Mouse (Mus musculus): ENCODE data around the gene Vstm5. TPM values are rescaled to one million over a fixed set of nuclear protein-coding genes. Genes with fewer than 3 reads are reported as not detected.

The Vstm5 gene
- total RNA-seq (2021), result under 1 TPM; 0.43 to 0.53 TPM
- long read RNA-seq, experiment 1, result 0 reads
- long read RNA-seq, experiment 2, partial matches to known transcripts, result 0 of 1 reads
- long read RNA-seq, experiment 2, other reads (novel, unspliced or antisense), result 1 of 1 reads

GRCm38 (mm10) chr9:15239042-15239925 is at the start of gene Vstm5:
Vstm5 (plus strand) TSS chr9:15239045.
- peak; percentile 33 to 54 for DNase-seq

- DNase-seq, result peak; percentile 3 to 26
Observed at GRCm38 (mm10) chr9:15194806-15195205, 44.0 kb upstream of the Vstm5 start.

GRCm38 (mm10) chr9:15206631-15207030 is 32.2 kb upstream of the Vstm5 start:
- no peak for DNase-seq

- no peak for DNase-seq
Observed at GRCm38 (mm10) chr9:15209320-15209719, 29.5 kb upstream of the Vstm5 start.

- no peak for DNase-seq
Observed at GRCm38 (mm10) chr9:15211876-15212275, 27.0 kb upstream of the Vstm5 start.

- DNase-seq, result no peak
Observed at GRCm38 (mm10) chr9:15213695-15214094, 25.1 kb upstream of the Vstm5 start.

GRCm38 (mm10) chr9:15224912-15225311 is 13.9 kb upstream of the Vstm5 start:
- DNase-seq, result no peak

- DNase-seq, result no peak
Observed at GRCm38 (mm10) chr9:15232445-15232844, 6.4 kb upstream of the Vstm5 start.

- no peak for DNase-seq
Observed at GRCm38 (mm10) chr9:15233604-15234003, 5.2 kb upstream of the Vstm5 start.

GRCm38 (mm10) chr9:15235986-15236385 is 2.9 kb upstream of the Vstm5 start:
- DNase-seq, result no peak

GRCm38 (mm10) chr9:15237516-15238296 is 1.1 kb upstream of the Vstm5 start:
- no peak for DNase-seq

- DNase-seq, result no peak
Observed at GRCm38 (mm10) chr9:15238297-15238990, 401 bp upstream of the Vstm5 start.

- no peak for DNase-seq
Observed at GRCm38 (mm10) chr9:15240006-15240405, 1.2 kb downstream of the Vstm5 start.

- no peak for DNase-seq
Observed at GRCm38 (mm10) chr9:15240863-15241595, 2.2 kb downstream of the Vstm5 start.

- DNase-seq, result peak; percentile 69 to 76
Observed at GRCm38 (mm10) chr9:15241596-15241939, 2.7 kb downstream of the Vstm5 start.

- no peak for DNase-seq
Observed at GRCm38 (mm10) chr9:15242130-15242529, 3.3 kb downstream of the Vstm5 start.

- no peak for DNase-seq
Observed at GRCm38 (mm10) chr9:15245319-15246075, 6.7 kb downstream of the Vstm5 start.

GRCm38 (mm10) chr9:15250376-15250775 is 11.5 kb downstream of the Vstm5 start:
- DNase-seq, result peak in 1 of 2 experiments; percentile 8

- DNase-seq, result no peak
Observed at GRCm38 (mm10) chr9:15252196-15252595, 13.4 kb downstream of the Vstm5 start.

- no peak for DNase-seq
Observed at GRCm38 (mm10) chr9:15254501-15254900, 15.7 kb downstream of the Vstm5 start.

- DNase-seq, result no peak
Observed at GRCm38 (mm10) chr9:15256214-15256613, 17.4 kb downstream of the Vstm5 start.
